Mouse (Mus musculus) heart, postnatal 36 days (tissue): ENCODE measurements at regions not wholly inside any gene's neighbourhood (a gene's known extent, or its start where the extent isn't known, plus 50 kb on each side); places are given as distances from the start of the nearest gene placed in this dataset.

Experiments used
- DNase-seq, 2 experiments: peaks; one replicate each; pipeline ENCODE4 v3.0.0; 2021 to 2022
- intact Hi-C: fragments of 180-260 bp; cut with DNase I; formaldehyde crosslinking; loops from one replicate; pipeline ENCODE4 v1.15.1; 2025

DNA sequence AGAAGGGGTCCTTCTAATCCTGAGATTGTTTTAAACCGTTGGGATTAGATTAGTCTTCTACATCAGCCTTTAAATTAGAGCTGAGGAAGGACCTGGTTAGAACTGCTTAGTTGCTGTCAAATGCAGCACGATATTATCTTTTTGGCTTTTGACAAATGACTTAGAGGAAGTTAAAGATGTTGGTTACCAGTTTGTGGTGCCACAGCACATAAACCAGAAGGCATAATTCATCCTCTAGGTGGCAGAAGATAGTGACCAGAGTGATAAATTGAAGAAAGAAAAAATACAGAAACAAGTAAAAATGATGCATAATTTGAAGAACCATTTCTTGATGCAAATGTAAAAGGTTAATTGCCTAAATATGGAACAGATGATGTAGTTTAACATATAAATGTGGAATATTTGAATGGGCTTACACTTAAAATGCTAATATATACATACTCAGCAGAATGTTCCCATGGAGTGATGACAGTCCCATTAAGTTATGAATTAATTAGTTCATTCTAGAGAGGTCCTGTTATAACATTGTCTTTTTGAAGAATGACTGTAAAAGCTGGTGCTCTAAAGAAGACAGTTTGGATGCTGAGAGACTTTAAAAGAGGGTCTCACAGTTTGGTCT is 760.0 kb downstream of the 1190002N15Rik start:
- intact Hi-C loops: loop anchor here (10.0 kb wide), 1 partner anchor 837 kb away; no protein-coding TSS in a partner anchor
- no peak for DNase-seq
